Mouse (Mus musculus) thymus, adult 2 months (tissue): ENCODE measurements around the gene Etv6.

Source experiments
- CTCF ChIP-seq: fragments of 200-500 bp; IDR thresholded peaks from 2 replicates; pipeline ENCODE4 v1.5.1; 2012; ENCODE audit warnings: mild to moderate bottlenecking, control low read depth, low read length, moderate library complexity, borderline replicate concordance; ENCODE audit not compliant: control insufficient read depth, poor library complexity, insufficient read depth; ENCODE audit errors: extremely low read depth
- POLR2A ChIP-seq: fragments of 200-500 bp; IDR thresholded peaks from 2 replicates; pipeline ENCODE4 v1.6.1; 2012; ENCODE audit warnings: mild to moderate bottlenecking, low read length, control low read depth, moderate library complexity; ENCODE audit not compliant: control insufficient read depth, poor library complexity, insufficient read depth; ENCODE audit errors: extremely low read depth

DNA sequence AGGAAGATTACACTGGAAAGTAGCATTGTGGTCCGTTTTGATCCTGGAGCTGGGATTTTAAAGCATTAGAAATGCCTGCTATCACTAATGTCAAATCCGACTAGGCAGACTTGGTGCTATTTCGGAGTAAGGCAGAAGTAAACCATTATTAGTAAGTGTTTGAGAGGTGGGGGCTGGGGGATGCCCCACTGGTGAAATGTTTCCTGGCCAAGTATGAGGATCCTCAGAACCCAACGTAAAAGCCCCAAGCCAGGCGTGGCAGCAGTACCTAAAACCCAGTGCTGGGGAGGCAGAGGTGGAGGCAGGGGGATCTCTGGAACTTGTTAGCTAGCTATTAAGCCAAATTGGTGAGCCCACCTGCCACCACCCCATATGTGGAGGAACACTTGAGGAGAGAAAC is 83.0 kb downstream of the Etv6 start:
- TF ChIP-seq POLR2A (no peak), CTCF (no peak)
